Mouse (Mus musculus) hindlimb bud, embryonic 11.5 days (tissue): ENCODE data around the gene Tkfc.

ENCODE experiments used
- DNase-seq: peaks from one replicate; pipeline ENCODE4 v3.0.0-alpha.2; 2012; ENCODE audit warnings: low read depth, low spot score; ENCODE audit errors: extremely low spot score

Gene Tkfc

DNA sequence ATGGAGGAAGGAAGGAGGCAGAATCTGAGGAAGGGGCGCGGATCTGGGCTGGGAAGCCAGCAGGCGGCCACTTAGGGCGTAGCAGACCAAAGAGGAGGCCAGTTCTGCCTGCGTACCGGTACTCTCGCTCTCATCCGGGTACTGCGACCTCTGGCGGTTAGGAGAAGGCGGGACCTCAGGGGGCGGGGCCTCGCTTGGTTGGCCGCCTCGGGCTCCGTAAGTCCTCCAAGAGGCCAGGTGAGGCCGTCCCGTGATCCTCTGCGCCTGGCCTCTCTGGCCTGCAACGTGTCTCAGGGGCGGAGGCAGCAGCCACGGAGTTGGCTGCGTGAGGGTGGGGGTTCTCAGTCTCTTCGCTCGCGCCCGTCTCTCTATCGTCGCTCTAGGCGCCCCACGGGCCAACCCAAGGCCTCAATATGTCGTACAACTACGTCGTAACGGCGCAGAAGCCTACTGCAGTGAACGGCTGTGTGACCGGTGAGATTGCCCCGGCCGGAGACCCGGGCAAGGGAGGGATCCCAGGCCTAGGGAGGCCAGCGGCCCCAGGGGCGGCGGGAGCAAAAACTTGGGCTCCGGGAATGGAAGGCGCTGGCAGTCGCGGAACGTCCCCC lies at the start of gene Tkfc, which contains the start of gene Ddb1:
Tkfc (minus strand) TSS at position 362 of the 608 bp plus-strand sequence.
Ddb1 (plus strand) TSS at position 35 of the 608 bp plus-strand sequence.
- DNase-seq = peak; percentile 93

DNA sequence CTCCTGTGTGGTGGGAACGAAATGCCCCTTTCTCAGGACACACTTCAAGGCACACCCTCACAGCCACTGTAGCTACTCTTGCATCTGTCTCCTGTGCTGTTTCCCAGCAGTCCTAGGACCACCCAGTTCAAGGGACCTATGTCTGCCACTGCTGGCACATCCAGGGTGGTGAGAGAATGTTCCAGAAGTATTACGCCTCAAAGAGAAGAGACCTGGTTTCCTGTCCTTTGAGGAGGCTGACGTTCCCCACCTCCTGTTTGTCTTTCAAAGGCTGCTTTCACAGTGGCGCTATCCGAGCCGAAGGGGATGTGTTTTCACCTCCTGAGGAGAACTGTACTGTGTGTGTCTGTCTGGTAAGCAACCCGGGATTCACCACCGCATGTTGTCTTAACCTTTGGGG lies 42.7 kb upstream of the Tkfc start:
- DNase-seq = no peak

DNA sequence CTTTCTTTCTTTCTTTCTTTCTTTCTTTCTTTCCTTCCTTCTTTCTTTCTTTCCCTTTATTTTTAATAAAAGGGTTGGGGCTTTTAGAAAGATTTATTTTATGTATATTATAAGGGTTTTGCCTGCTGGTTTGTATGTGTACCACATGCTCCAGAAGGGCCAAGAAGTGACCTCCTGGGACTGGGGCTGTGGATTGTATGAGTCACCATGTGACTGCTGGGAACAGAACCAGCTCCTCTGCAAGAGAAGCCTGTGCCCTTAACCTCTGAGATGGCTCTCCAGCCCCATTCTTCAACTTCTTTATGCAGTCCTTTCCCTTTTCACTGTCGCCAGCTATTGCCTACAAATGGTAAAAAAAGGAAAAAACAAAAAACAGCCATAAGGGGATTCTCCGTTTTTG lies 40.2 kb upstream of the Tkfc start:
- no peak for DNase-seq

DNA sequence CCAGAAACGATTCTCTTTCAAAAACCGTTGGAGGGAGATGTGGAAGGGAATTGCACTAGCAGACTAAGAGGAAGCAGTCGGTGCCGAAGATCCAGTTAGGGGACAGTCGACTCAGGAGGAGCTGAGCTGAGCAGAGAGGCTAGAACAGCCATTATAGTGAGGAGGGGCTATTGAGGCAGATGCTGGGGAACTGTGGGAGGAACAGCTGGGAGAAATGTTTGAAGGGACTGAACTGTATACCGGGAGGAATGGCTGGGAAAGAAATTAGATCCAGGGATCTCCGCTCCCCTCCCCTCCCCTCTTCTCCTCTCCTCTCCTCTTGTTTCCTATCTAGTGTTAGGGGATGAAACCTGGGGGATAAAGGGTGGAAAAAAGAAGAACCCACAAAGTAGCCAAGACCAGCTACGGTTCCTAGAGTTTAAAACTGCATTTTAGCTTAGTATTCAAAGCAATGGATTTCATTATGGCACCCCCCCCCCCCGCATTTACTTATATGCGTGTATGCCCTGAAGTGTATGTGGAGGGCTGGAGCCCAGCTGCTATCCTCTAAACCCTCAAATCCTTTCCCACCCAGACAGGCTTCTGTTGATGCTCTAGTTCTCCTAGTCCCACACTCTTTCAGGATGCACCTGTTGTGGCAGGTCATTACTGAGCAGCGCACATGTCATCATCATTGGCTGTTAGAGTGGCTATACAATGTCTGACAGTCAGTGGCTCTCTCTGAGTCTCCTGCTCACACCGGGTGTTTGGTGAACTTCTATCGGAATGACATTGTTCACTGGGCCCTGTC lies 35.3 kb upstream of the Tkfc start:
- DNase-seq = no peak

DNA sequence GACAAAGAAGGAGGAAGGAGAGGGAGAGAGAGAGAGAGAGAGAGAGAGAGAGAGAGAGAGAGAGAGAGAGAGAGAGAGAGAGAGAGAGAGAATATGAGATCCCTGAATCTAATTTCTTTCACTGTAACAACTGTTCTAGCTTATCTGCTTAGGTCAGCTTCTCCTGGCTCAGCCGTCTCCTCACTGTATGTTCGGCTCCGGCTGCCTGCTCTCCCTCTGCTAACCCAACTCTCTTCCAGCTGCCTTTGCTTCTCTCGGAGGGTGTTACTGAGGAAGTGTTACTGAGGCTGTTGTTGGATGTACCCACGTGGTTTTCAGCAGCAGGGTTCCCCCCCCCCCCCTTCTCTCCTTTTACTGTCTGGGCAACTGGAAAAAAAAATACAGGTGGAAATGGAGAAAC lies 34.6 kb upstream of the Tkfc start:
- DNase-seq = no peak

DNA sequence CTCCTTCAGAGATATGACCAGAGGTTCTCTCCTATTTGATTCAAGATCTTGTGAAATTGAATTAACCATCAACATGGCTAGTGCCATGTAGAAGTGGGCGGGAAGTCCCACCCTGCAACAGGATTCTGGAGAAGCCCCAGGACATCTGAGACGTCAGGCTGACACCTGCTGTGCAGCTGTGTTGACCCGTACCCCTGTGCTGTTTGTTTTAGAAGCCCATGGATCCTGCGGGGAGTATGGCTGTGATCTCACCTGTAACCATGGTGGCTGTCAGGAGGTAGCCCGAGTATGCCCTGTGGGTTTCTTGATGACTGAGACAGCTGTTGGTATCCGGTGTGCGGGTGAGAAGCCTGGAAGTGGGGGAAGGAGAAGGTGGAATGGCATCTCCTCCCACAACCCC lies 32.4 kb upstream of the Tkfc start:
- no peak for DNase-seq

DNA sequence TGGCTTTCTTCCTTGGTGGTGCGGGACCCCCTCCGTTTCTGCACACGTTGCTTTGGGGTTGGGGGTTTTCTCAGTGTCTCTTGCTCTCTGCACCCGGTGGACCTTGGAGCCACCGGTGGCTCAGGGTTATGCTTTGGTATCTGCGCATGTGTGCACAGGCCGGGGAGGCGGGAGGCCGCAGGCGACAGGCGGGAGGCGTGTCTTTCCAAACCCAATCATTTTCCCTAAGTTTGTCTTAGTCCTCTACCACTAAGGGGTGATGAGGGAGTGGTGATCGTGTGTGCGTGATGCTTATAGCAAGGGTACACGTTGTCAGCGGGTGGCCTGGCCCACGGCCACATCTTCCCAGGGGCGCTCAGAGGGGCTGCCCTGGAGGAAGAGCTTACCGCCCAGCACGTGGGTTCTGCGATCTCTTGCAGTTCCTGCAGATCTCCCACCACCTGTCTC lies 29.4 kb upstream of the Tkfc start:
- peak; percentile 3 for DNase-seq

DNA sequence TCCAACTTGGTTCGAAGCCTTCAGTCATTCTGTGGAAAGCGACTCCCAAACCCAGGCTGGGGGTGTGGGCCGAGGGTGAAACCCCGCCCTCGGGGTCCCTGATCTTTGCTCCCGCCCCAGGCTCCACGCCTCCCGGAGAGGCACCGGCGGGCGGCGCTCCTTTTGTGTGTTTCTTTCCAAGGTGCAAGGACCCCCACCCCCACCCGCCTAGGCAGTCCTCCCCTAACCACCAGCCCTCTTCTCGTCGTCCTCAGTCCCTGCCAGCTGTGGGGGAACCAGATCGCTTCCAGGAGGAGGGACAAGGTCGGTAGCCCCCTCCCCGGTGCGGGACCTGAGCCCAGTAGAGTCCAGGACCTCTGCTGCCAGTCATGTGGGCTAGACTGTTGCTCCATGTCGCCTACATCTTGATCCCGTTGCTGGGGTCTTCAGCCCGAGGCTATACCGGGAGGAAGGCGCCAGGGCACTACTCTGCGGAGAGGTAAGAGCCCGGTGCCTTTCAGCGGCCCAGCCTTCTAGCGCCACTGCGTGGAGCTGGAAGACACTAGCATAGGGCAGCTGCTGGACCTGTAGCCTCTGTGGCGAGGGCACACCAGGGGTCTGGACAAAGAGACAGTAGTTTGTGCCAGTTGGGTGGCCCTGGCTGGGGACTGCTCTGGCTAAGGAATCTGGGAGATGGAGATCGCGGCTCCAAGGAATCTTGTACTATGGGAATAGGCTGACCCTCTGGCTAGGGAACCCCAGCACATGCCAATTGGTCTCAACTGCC lies 28.8 kb upstream of the Tkfc start, which contains the start of gene Vwce:
Vwce (plus strand) TSS at position 108 of the 766 bp plus-strand sequence.
- DNase-seq = peak; percentile 12

DNA sequence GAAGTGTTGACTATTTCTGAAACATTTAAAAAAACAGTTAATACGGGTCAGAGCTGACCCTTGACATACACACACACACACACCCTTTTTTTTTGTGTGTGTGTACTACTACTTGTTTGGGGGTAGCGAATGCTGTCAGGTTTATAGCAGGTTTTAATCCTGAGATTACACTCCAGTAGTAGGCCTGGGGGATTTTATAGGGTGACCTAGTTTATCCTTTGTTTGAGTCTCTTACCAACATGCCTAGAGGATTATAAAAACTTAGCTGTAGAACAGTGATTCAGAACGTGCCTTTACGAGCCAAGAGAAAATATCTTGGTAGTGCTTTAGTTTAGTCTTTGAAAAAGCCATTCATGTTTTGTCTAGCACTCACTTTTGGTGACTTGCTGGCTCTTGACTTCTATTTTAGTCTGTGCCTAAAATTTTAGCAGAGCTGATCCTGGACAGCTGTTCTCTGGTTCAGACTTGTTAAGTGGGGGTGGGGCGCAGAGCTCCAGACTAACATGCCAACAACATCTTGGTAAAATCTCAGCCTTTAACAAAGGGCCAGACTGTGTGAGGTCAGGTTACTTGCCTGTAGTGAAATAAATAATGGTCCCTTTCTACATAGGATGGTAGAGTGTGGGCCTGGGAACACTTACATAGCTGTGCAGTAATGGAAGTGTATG lies 3.3 kb upstream of the Tkfc start:
- DNase-seq = no peak

DNA sequence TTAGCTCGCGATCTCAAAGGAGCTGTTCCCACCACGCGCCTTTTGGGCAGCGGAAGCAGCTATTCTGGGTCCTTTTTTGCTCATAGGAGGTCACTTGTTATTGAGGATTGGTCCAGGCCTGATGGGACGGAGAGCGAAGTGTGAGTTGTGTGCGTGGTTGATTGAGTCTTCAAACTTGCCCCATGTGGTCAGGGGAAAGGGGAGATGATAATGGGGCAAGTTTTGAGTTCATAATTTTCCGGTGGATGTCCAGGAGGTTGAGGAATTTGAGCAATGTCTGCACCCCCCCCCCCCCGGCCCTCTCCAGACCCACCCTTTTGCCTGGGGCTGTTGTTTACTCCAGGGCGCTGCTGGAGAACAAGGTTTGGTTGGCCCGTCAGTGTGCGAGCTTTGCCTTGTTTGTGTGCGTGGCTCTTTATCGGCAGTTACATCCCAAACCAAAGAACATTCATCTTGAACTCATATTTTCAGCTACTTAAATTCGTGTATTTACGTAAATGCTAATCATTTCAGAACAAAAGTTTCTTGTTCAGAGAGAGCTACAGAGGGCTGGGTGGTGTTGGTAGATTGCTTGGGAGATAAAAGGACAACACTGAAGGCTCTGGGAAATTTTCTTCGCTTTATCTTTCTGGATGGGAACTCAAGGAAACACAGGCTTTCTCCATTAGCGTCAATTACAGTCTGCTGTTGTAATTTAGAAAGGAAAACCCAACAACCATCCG lies 608 bp upstream of the Tkfc start:
- DNase-seq = no peak

DNA sequence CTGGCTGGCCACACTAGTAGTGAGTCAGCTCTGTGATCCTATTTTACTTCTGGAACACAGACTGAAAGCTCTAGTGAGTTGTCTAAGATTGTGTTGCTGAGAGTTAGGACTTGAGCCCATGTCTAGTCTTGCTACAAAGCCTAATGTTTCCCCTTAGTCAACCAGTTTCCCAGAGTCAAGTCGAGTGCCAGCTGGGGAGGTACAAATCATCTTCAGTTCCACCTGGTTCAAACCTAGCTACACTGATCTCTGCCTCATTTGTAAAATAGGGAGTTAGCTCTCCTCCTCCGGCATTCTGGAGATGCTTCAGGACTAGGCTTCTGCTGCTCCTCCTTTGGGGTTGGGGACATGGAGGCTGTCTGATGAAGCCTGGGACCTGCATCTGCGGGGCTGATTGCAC lies 920 bp downstream of the Tkfc start:
- no peak for DNase-seq

DNA sequence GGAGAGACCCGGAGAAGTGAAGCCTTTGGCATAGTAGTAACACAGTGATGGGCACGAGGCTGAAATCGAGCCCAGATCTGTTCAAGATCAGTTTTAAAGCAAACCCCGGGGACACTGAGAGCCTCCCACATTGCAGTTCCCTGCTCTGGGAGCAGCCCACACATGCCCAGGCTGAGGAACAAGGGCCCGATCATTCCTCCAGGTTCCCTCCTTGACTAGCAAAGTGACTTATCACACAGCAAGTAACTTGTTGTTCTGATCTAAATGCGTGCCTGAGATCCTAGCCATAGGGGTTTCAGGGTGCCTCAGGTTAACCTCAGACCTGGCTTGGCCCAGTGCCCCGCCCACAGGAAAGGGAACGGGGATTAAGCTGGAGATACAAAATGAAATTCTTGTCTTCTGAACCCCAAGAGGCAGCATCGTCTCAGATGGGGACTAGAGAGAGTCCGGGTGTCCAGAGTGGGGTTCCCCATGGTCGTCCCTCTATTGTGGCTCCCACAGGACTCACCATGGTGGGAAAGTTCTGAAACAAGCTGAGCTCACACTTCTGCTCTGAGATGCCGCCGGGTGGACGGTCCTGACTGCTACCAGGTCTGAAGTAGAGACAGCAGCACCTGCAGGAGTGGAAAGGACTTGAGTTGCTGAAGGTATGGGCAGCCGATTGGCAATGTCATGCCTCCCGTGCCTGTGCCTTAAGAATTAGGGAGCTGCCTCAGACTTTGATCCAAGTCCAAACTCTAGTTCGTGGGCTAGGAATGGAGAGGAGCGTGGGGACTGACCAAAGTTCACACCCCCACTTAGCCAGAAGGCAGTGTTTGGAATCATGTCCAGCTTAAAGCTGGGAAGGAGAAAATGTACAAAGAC lies 1.6 kb downstream of the Tkfc start:
- DNase-seq = no peak

DNA sequence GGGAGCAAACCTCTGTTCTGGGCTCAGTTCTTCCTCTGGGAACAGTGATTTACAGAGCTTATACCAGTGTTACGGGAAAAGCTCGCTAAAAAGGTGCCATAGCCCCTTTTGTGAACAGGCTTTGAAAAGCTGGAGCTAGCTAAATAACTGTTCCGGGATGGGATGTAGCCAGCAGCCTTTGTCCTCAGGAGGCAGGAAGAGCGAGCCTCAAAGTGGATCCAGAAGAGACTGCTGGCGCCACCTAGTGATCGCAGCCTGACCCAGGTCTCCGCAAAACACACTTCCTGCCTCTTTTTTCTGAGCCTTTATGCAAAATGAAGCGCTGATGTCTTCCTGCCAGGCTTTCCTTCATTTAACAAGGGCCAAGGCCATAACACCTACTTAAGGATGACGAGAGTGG lies 2.7 kb downstream of the Tkfc start:
- DNase-seq = peak; percentile 85

DNA sequence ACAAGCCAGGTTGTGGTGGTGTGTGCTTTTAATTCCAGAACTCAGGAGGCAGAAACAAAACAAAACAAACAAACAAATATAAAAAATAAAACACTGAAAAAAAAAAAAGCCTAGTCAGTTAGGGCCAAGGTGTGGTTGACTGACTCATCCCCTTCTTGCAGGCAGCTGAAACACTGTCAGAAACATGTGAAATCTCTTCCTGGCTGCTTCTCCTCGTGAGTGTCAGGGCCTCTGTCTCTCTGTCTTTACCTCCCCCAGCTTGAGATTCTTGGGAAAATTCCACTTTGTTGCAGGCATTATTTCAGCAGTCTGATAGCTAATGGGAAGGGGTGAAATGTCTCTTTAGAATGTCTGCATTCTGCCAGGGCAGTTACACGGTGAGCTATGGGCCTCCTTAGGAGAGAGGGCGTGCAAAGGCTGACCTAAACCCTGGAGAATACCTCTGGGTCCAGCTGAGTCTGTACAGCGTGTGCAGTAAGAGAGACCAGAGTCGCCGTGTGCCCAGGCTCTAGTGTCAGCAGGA lies 3.1 kb downstream of the Tkfc start:
- DNase-seq = no peak

DNA sequence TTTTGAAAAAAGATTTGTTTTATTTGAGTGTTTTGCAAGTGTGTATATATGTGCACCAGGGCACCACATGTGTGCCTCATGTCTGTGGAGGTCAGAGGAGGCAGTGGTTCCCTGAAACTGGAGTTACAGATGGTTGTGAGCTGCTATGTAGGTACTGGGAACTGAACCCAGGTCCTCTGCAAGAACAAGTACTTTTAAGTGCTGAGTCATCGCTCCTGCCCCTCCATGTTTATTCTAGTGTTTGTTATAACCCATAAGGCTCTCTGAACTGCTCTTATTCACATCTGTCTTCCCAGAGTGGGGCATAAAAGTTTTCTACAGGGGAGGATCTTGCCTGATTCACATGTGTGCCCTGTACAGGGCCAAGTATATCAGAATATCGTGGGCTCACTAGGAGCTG lies 5.8 kb downstream of the Tkfc start:
- no peak for DNase-seq

DNA sequence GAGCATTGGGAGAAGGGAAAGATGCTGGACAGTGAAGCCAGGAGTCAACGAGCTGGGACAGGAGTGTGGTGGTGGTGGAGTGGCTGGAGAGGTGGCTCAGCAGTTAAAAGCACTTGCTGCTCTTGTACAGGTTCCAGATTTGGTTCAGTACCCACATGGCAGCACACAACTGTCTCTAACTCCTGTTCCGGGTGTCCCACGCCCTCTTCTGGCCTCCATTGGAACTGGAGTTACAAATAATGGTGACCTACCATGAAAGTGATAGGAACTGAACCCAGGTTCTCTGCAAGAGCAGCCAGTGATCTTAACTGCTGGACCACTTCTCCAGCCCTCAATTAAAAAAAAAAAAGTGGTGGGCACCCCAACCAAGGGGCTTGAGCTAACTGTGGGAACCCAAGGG lies 7.3 kb downstream of the Tkfc start:
- no peak for DNase-seq

DNA sequence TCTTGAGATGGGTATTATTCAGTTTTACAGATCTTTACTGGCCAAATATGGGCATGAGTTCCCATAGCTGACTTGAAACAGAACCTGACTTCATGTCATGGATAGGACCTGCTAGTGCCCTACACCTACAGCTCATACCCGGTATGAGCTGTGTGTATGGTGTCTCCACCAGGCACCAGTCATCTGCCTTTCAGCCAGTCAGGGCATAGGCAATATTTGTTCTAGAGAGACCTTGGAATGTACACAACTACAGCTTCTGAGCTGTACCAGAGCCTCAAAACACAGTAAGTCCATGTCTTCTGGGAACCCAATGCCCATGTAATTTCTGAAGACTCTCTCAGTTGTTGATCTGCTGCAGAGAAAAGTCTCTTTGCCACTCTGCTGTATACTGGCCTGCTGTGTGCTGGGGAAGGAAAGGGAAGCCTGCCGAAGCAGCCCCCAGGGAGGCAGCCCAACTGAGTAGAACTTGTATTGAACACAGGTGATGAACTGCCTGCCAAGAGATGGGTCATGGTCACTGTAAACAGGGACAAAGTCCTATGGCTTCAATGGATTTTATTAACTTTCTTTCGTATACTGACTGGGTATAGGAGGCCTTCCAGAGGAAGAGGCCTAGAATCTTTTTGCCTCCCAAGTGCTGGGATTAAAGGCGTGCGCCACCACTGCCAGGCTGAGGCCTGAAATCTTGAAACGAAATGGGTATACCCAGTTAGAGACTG lies 13.6 kb downstream of the Tkfc start:
- DNase-seq = no peak

DNA sequence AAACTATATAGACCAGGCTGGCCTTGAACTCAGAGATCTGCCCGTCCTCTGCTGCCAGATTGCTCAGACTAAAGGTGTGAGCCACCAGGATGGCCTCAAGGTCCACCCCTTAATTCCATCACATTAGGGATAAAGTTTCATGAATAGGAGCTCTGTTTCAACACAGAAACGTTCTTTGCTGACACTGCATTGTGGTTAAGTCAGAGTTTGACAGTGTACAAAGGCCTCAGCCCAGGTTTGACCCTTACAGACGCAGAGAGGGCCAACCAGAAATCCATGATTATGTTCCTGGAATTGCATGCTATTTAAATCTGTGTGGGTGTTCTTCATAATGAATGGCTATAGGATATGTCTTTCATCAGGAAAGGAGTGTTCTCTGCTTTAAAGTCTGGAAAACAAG lies 15.2 kb downstream of the Tkfc start:
- DNase-seq = no peak
